Mouse (Mus musculus) lung, adult 2 months (tissue): ENCODE data around the gene Gdf1.

Source experiments
- CTCF ChIP-seq: fragments of 200-500 bp; IDR thresholded peaks from 2 replicates; pipeline ENCODE4 v1.5.1; 2011; ENCODE audit warnings: mild to moderate bottlenecking, low read length, control low read depth; ENCODE audit not compliant: insufficient read depth
- POLR2A ChIP-seq: fragments of 200-500 bp; IDR thresholded peaks from 2 replicates; pipeline ENCODE4 v1.6.1; 2011; ENCODE audit warnings: low read depth, mild to moderate bottlenecking, control low read depth, low read length, borderline replicate concordance; ENCODE audit errors: extremely low read depth

- TF ChIP-seq POLR2A (peak; percentile 85; the same call in 1 of the 2 replicates), CTCF (no peak)
These were observed 23.7 kb downstream of the Gdf1 start, which contains the start of gene Upf1 for GRCm38 (mm10) chr8:70353194-70353817.
